Mouse (Mus musculus) right cerebral cortex, postnatal 14 days (tissue): Measurements from ENCODE around the gene Tdrd12.
A peak's percentile ranks its signal among the peaks of the same experiment; 100 is the strongest.
"Not testable (repeated sequence)": the region's sequence is repeated elsewhere in the genome, so short reads cannot be mapped to it uniquely, and the experiment has no call there.

Experiments used
- DNase-seq: peaks from one replicate; pipeline ENCODE4 v3.0.0; 2022

Tdrd12 gene

DNA sequence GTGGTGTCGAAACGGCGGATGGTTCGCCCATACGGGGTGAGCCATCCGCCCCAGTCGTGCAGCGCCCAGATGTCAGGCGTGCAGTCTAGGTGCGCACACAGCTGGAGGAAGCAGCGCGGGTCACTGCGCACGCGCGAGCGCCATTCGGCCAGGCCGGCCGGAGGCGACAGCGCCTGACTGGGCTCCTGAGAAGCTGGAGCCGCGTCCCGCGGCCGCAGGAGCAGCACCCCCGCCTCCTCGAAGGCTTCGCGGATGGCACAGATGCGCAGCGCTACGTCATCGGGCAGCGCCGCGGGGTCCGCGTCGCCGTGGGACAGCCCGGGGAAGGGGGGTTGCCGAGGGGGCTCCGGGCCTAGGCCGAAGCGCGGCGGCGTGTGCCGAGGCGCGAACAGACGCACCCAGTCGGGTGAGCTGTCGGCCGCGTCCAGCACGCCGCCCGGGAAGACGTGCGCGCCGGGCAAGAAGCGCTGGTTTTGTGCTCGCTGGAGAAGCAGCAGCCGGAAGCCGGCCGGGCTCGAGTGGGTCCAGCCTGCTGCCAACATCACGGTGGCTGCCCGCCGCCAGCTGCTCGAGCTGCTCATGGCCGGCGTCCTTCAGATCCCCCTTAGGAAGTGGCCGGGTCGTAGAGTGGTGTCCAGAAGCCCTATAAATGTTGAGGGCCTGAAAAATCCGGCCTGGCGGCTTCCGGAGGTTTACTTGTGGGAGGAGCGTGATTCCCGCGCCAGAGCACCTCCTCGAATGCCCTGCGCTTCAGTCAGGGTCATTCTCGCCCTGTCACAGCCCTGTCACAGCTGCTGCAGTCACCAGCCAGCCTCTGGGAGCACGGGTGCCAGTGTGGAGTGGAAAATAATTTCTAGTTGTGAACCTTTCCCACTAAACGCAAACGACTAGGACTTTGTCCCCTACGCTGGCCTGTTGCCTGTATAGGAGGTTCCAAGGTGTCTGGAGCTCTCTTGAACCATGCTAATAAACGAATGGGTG lies 18.0 kb upstream of the Tdrd12 start:
- DNase-seq: peak; percentile 89

DNA sequence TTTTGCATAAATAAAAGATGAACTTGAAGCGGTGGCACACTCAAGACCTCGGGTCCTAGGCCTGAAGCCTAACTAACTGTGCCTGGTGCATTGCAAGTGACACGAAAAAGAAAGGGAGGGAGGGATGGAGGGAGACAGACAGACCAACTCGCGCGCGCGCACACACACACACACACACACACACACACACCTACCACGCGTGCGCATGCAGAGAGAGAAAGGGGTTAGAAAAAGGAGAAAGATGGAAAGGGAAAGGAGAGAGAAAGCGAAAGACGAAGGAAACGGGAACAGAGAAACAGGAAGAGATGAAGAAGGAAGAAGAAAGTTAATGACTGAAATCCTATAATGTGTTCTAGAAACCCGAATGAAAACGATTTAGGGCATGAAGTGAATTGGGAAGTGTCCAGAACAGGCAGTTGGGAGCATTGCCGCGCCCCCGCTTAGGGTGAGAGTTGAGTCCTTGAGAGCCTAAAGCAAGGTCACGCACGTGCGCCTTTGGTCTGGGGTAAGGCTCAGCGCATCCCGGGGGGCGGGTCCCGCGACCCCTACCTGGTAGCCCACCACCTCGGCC lies 17.1 kb upstream of the Tdrd12 start:
- peak; percentile 52 for DNase-seq

DNA sequence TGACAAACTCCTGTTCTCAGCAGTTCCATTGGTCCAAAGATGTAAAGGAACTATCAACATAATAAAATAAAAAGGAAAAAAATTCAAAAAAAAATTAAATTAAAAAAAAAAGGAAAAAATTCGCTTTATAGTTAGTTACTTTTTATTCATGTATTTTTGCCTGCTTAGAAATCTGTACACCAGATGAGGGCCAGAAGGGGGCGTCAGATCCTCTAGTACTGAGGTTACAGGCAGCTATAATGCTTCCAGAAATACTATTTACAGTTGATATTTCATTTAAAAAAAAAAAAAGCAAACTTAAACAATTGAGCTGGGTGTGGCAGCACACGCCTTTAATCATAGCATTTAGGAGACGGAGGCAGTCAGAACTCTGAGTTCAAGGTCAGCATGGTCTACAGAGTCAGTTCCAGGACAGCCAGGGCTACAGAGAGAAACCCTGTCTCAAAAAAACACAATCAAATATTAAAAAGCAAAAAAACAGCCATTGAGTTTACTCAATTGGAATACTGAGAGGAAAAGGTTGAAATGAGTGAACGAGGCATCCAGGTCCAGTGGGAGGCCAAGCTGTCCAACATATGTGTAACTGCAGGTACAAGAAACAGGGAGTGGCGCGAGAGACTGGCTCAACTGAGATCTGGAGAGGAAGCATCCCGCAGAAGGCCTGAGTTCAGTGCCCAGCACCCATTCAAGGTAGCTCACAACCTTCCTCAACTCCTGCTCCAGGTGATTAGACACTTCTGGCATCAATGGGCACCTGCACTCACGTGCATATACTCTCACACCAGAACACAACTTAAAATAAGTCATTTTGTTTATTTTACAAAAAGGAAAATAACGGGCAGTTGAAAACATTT lies 16.4 kb upstream of the Tdrd12 start:
- peak; percentile 58 for DNase-seq

DNA sequence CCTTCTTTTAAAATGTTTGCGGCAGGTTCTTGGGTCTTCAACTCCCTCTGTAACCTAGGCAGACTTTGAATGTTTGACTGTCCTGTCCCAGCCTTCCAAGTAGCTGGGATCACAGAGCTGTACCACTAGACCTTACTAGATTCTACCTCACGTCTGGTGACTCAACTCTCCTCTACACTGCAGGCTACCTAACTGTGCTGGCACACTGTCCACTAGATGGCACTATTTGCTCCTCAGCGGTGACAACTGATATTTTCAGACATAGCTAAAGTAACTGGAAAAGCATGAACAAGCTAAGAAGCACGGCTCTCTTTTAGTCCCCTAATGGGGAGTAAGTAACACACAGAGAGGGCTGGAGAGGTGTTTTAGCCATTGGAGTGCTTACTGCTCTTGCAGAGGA lies 8.3 kb upstream of the Tdrd12 start:
- peak; percentile 63 for DNase-seq

DNA sequence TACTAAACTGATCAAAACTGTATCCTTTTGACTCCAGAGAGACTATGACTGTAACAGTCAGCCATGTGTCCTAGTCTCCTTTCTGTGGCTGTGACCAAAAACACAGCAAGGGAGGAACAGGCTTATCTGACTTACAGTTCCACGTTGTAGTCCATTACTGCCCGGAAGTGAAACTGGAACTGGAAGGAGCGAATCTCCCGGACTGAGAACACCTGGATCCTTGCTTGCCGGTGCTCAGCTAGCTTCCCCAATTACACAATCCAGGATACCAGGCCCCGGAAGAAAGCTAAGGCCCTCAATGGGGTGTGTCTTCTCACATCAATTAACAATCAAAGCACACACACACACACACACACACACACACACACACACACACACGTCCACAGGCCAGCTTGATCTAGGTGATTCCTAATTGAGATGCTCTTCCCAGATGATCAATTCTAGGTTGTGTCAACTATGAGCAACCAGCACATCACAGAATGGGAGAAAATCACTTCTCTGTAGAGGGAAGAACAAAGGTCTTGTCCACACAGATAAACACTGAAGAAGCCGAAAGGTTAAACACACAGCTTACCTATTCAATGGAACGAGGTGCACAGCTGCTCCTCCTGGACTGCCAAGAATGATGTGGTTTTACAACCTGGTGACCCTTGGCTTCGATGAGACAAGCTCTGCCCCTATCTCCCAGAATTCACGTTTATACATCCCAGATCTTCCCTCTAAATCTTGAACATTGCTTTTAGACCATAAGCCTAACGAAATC lies 1.6 kb downstream of the Tdrd12 start:
- DNase-seq: no peak

DNA sequence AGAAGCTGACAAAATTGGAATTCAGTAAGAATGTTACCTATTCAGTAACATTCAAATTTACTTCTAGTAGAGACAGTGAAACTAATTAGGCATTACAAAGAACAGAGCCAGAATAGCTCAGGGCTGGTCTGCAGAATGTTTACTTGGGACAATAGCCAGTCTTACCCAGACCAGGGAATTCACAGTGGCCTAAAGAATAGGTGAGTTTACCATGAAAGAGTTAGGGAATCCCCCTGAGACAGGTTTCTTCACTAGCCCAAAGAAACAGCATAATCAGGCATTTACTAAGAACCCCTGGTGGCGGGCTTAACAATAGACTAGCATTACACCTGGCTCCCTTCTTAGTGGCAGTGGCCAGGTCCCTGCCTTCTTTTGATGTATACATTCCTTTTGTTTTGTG lies 7.0 kb downstream of the Tdrd12 start:
- not testable (repeated sequence) for DNase-seq

DNA sequence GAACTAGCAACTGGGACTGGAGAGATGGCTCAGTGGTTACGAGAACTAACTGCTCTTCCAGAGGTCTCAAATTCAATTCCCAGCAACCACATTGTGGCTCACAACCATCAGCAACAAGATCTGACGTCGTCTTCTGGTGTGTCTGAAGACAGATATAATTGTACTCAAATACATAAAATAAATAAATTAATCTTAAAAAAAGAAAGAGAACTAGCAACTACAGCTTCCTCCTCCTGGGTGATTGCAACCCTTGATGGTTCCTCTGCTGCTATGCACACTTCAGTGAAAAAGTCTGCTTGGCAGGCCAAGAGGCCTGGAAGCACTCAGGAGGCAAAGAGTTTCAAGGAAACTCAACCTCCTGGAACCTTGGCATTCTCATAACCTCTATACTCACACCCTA lies 7.5 kb downstream of the Tdrd12 start:
- DNase-seq: no peak

DNA sequence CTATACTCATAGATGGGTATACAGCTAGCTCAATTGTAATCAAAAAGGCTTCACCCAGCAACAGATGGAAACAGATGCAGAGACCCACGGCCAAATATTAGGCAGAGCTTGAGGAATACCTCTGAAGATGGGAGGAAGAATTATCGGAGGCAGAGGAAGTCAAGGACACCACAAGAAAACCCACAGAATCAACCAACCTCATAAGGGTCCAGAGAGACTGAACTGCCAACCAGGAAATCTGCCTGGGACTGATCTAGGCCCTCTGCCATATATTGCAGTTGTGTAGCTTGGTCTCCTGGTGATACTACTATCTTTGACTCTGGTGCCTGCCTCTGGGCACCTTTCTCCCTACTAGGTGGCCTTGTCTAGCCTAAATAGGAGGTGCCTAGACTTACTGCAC lies 10.8 kb downstream of the Tdrd12 start:
- DNase-seq: no peak

DNA sequence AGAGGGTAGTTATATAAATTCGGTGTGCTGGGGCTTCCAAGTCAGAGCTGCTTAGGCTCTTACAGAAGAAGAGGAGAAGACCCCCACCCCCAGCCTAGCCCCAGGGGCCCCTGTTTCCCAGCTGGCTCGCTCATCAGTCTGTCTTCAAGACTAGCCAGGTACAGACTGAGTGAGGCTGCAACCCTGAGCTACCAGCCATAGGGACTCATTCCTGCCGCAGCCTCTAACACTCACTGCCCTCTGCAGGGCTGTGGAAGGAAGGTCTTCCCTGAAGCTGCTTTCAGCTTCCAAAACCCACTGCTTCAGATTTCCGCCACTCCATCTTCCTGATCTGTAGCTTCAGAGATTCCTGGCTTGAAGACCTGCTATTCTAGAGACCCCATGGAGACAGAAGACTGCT lies 35.5 kb downstream of the Tdrd12 start:
- peak; percentile 15 for DNase-seq

DNA sequence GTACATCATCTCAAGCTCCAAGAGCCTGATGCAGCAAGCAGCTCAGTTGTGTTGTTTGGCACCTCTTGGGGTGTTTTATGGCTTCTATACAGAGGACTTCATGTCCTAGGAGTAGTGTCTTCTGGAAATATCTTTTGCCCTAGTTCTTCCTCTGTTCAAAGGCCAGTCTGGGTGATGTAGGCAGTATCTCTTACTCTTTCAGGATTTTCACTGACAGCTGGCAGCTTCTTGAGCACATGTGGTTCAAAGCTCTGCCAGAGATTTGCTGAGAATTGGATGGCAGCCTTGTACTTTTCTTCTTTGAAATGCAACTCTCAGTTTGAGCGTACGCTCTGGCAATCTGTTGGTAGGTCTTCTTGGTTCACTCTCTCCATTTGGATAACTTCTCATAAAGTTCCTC lies 40.0 kb downstream of the Tdrd12 start:
- DNase-seq: no peak

DNA sequence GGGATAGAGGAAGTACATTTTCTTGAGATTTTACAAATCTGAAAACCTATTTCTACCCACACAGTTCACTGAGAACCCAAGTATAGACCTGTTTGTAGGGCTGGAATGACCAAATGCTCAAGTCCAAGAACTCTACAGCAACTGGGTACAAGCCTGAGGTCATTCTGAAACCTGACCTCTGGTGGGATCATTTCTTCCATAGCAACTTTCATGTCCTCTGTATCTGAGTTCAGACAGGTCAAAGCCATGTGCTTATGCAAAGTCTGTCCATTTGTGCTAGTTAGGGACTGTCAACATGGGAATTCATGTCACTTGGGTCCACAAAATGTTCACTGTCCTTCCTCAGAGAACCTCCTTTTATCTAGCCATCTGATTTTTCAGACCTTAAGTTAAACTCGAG lies 46.5 kb downstream of the Tdrd12 start:
- DNase-seq: no peak

DNA sequence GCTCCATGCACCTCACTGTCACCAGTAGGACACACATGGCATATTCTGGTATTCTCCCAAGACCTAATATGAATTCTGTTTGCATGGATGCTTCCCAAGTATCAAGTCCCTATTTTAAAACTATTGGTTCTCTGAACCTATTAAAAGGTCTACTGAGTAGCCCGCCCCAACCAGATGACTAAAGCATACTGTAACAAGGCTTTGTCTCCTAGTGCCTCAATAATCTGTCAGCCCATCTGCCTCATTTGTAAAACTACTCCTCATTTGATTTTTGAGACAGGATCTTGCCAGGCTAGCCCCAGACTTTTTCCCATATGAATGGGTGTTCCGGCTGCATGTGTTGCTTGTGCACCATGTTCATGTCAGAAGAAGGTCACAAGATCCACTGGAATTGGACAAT lies 47.4 kb downstream of the Tdrd12 start:
- DNase-seq: no peak

DNA sequence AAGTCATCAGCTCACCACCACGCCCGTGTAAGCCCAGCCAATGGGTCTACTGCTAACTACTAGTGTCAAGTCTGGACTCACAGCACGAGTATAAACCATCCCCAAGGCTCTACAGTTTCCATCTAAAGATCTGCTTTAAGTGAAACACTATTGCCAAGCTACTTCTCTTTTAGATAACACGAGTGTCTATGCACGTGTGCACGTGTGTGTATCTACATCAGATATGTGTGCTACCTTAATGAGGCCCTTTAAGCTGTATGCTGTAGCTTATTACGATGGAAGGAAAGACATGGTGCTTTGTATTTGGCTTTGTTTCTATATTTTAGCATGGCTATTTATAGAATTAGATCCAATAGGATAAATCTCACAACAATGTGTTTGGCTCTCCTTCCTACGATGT lies 51.0 kb downstream of the Tdrd12 start:
- DNase-seq: no peak

DNA sequence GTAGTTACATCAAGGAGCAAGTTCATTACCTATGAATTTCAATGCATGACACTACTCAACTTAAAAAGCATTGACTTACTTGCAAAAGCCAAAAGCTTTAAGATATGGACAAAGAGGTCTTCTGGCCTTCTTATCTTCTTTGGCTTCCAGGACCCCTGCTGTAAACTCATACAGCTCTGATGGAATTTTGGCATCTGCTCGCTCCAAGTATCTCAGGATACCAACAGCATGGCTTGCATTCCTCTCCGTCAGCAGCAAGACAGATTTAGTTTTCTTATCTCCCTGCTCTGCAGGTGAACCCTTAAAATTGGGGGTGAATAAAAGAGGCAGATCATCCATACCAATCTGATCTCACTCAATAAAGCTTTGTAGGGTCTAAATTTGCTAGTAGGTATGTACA lies 52.4 kb downstream of the Tdrd12 start:
- DNase-seq: no peak

DNA sequence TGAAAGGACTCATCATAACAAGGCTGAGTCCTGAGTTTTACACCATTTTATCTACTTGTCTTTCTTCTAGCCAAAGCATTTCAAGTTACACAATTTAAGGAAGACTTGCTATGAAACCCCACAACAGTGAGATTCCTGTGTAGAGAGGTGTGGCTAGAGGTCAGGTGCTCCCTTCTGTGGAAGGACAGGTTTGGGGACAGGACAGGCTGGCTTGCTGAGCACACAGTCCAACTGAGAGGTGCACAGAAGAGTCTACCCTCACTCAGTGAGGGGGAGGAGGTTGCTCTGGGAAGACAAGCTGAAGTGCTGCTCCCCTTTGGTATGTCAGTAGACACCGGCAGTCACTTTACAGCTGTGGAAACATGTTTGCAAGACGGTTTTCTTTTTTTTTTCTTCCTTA lies 61.1 kb downstream of the Tdrd12 start:
- no peak for DNase-seq

DNA sequence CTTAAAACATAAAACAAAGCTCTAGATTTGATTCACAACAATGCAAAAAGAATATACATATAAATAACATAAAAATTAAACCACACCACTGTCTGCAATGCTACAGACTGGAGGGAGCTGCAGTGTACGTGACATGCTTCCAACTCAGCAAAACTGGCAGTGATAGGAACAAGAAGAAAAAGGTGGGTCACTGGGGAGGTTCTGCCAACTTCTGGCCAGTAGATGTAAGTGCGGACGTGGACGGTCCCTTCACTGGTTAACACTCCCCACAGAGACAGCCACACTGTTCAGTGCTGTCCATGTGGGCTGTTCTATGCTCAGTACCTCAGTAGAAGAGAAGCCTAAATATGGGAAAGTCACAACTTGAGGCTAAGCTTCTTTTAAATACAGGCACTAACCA lies 66.8 kb downstream of the Tdrd12 start:
- DNase-seq: no peak

DNA sequence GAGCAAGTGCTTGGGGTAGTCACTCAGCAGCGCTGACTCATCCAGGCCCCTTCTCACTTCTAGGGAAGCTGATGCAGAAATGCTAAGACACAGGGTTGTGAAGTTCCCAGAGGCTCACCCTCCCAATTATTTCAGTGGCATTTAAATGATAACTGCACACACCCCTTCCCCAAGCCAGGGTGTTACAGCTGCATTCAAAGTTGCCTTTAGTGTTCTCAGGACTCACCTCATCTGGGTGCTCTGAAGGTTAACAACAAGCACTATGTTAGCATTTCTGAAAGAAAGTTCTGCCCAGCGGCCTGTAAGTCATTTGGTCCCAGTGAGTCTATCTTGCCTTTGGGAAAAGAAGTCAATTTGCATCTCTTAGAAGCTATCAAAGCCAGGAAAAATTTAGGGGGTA lies 69.7 kb downstream of the Tdrd12 start:
- no peak for DNase-seq

DNA sequence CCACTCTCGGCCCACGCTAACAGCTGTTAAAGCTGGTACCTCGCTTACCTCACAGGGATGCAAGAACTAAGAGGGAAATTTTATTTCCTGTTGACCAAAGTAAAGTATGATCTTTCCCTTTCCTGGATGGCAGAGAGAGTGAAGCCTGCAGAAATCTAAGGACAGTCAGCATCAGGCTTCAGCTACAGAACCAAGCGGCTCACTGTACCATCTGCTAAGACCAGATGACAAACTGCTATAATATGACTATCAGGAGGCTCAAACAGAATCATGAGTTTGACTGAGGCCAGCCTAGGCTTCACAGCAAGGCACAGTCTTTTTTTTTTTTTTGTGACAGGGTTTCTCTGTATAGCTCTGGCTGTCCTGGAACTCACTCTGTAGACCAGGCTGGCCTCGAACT lies 72.5 kb downstream of the Tdrd12 start:
- DNase-seq: no peak

DNA sequence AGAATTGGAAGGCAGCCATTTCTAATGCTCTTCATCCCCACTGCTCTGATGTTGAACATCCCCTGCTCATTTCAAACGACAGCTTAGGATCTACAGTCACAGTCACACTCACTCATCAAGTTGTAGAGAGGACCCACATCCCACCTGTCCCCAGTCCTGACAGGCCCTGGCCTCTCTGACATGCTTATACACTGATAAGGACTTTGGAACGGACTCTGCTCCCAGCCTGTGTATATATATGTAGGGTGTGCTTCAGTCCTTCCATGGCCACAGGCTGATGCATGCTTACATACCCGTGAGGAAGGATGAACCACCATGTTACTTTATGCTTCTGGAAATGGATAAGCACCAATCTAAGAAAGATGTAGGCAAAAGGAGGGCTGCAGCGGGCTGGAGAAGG lies 76.6 kb downstream of the Tdrd12 start:
- DNase-seq: no peak

DNA sequence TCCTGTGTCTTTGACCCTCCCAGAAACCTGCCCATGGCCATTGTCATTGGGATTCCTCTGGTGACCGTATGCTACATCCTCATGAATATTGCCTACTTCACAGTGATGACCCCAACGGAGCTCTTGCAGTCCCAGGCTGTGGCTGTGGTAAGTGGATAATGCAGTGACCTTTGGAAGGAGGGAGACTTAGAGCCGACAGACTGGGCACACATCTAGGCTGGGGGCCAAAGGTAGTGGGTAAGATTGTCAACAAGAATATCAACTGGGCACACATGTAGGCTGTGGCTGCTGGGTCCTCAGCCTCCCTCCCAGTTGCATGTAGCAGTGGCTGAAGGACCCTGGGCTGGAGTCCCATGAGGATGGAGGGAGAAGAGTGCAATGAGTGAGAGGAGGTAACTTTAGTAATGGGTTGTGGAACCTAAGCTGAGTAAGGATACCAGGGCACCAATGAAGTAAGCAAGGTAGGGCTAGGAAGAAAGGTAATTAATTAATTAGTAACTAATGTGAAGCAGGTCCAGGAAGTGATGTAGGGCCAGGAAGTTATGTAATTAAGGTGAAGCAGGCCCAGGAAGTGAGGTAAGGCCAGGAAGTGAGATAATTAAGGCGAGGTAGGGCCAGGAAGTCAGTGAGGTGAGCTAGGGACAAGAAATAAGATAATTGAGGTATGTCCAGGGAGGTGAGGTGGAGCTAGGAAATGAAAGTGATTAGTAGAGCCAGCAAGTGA lies 81.3 kb downstream of the Tdrd12 start:
- DNase-seq: no peak

DNA sequence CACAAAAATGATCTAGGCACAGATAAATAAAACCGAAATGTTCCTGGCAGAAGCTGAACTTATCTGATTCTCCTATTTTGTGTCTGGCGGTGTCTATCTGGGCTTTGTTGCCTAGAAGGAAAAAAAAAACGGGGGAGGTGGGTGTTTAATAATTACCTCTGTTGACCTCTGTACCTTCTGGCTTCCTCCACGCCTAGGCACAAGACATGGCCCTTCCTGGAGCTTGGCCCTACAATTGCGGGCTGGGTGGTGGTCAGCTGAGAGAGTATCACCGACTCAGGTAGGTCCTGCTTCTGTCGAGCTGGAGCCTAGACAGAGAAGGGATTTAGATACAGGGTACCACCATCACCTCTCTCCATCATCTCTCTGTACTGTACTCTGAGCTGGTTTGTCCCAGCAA lies 88.7 kb downstream of the Tdrd12 start:
- no peak for DNase-seq
